Comparison of ENCODE assay signal across 9 mouse cellular contexts in genomic region chr1:92935977-92936376, GRCm38 (mm10). TPM values are rescaled to one million over a fixed set of nuclear protein-coding genes. Genes with fewer than 3 reads are reported as not detected.
DNase-seq lines count a peak whose midpoint lies in the region; ATAC-seq and TF ChIP-seq lines count a peak whose summit lies in the region.
"Had no signal": no experiment of that assay in that cellular context is flagged by ENCODE, and none has a peak within 500 bp of the region (broad histone marks: within the 10 kb centered on the region; RNA-seq: fewer than 3 reads in every experiment).

No protein-coding gene starts in this region.

- no peak for DNase-seq in left cerebral cortex, adult 2 months (ENCODE audit: extremely low spot score in 1 of 2, low spot score in 2 of 2)
- DNase-seq in left cerebral cortex, postnatal 10 days (ENCODE audit: extremely low spot score in 1 of 2, low spot score in 2 of 2), result no peak
- no peak for DNase-seq in embryonic facial prominence, embryonic 14.5 days (ENCODE audit: low spot score)
- no peak for DNase-seq in limb, embryonic 10.5 days (ENCODE audit: low spot score)
- DNase-seq in embryo, embryonic 11 days, result no peak
- DNase-seq in gastrocnemius, postnatal 10 days, result no peak
- no peak for DNase-seq in natural killer cell, adult 2 months (ENCODE audit: low spot score in 2 of 2)
- DNase-seq: lung, adult 2 months had no signal

- H3K4me1 ChIP-seq in embryonic facial prominence, embryonic 14.5 days (ENCODE audit: control insufficient read depth, insufficient read depth, low read length), result 0 out of 2 replicates have a peak, but pooled peaks cover 14% of the 10 kb centered on the region
- H3K4me1 ChIP-seq in limb, embryonic 10.5 days, result peaks cover 22% of the 10 kb centered on the region
- peaks cover 35% of the 10 kb centered on the region for H3K4me1 ChIP-seq in neural tube, embryonic 13.5 days (replicated peaks)

- H3K4me2 ChIP-seq in embryonic facial prominence, embryonic 14.5 days (ENCODE audit: low read depth, low read length), result peak overlapping the region; percentile 57
- H3K4me2 ChIP-seq in neural tube, embryonic 13.5 days, result peak overlapping the region; percentile 85

- peaks cover 15% of the 10 kb centered on the region; the same call in 1 of the 2 replicates for H3K9me3 ChIP-seq in embryonic facial prominence, embryonic 14.5 days (ENCODE audit: control insufficient read depth, low read length)
- 0 out of 2 replicates have a peak, but pooled peaks cover 2% of the 10 kb centered on the region for H3K9me3 ChIP-seq in limb, embryonic 10.5 days (replicated peaks)
- H3K9me3 ChIP-seq in neural tube, embryonic 13.5 days, result no peaks in the 10 kb centered on the region

- 72% methylated on average over 2 of the region's 2 CpGs for WGBS in embryonic facial prominence, embryonic 14.5 days
- WGBS in limb, embryonic 10.5 days, result 77% methylated on average over 2 of the region's 2 CpGs
- WGBS in neural tube, embryonic 13.5 days, result 50% methylated on average over 2 of the region's 2 CpGs

- no peak overlapping the region for H3K27ac ChIP-seq in left cerebral cortex, adult 2 months
- no peak overlapping the region for H3K27ac ChIP-seq in embryonic facial prominence, embryonic 14.5 days (replicated peaks; ENCODE audit: low read depth, low read length)
- no peak overlapping the region for H3K27ac ChIP-seq in limb, embryonic 10.5 days
- H3K27ac ChIP-seq in neural tube, embryonic 13.5 days (replicated peaks), result no peak overlapping the region

- ATAC-seq in embryonic facial prominence, embryonic 14.5 days (ENCODE audit: low read depth), result no peak
- no peak for ATAC-seq in neural tube, embryonic 13.5 days (ENCODE audit: low read depth)

- H3K27me3 ChIP-seq in embryonic facial prominence, embryonic 14.5 days (replicated peaks; ENCODE audit: control insufficient read depth, insufficient read depth, low read length), result no peaks in the 10 kb centered on the region
- no peaks in the 10 kb centered on the region for H3K27me3 ChIP-seq in limb, embryonic 10.5 days (ENCODE audit: low read depth, poor library complexity, severe bottlenecking)
- H3K27me3 ChIP-seq in neural tube, embryonic 13.5 days, result no peaks in the 10 kb centered on the region

- intact Hi-C loops in left cerebral cortex, adult 2 months (cut with DNase I), result no loop called here
- intact Hi-C loops in left cerebral cortex, postnatal 10 days (cut with DNase I), result no loop called here

- H3K9ac ChIP-seq in embryonic facial prominence, embryonic 14.5 days (ENCODE audit: low read depth, low read length), result peak overlapping the region; percentile 83
- peak overlapping the region; percentile 90 for H3K9ac ChIP-seq in neural tube, embryonic 13.5 days

- H3K36me3 ChIP-seq in embryonic facial prominence, embryonic 14.5 days (ENCODE audit: control insufficient read depth, insufficient read depth, low read length), result peaks cover 34% of the 10 kb centered on the region
- peaks cover 39% of the 10 kb centered on the region for H3K36me3 ChIP-seq in limb, embryonic 10.5 days
- H3K36me3 ChIP-seq in neural tube, embryonic 13.5 days, result peaks cover 33% of the 10 kb centered on the region

- H3K4me3 ChIP-seq in left cerebral cortex, adult 2 months, result peak overlapping the region; percentile 88
- peak overlapping the region; percentile 87; the same call in 1 of the 2 replicates for H3K4me3 ChIP-seq in embryonic facial prominence, embryonic 14.5 days (ENCODE audit: low read depth, low read length)
- peak overlapping the region; percentile 87 for H3K4me3 ChIP-seq in limb, embryonic 10.5 days
- H3K4me3 ChIP-seq in neural tube, embryonic 13.5 days, result peak overlapping the region; percentile 83

- TF ChIP-seq CTCF in left cerebral cortex, adult 2 months (IDR thresholded peaks at IDR 0.05), result no peak; the same call in 1 of the 2 replicates

RNA-seq across cellular contexts. Expression of gene Capn10, which starts 1.8 kb away (rescaled TPM):
- total RNA-seq in left cerebral cortex, adult 2 months (2021), result 10 to 100 TPM; 39.0 to 40.1 TPM
- total RNA-seq in left cerebral cortex, postnatal 10 days (2021), result 10 to 100 TPM; 50.3 to 51.0 TPM
- 24.4 and 28.2 TPM in 2 replicates for polyA plus RNA-seq in embryonic facial prominence, embryonic 14.5 days (2014; fragmentation: Nextera tagmentation; extraction: Ambion mirVana)
- polyA plus RNA-seq in limb, embryonic 10.5 days (2016; fragmentation: Nextera tagmentation; extraction: Ambion mirVana), result 38.4 and 42.1 TPM in 2 replicates
- 55.3 and 55.7 TPM in 2 replicates for polyA plus RNA-seq in neural tube, embryonic 13.5 days (2015; fragmentation: Nextera tagmentation; extraction: Ambion mirVana)
- 1 to 10 TPM; 5.5 to 7.9 TPM for total RNA-seq in gastrocnemius, postnatal 10 days (2021)

RNA-seq across cellular contexts. Expression of gene Gpr35, which starts 14.7 kb away (rescaled TPM):
- total RNA-seq in left cerebral cortex, adult 2 months (2021), result 1 to 10 TPM in 1 of 2 experiments, under 1 TPM in 1; 0.16 to 1.1 TPM
- total RNA-seq in left cerebral cortex, postnatal 10 days (2021), result under 1 TPM; 0.11 to 0.22 TPM
- 0.52 and 1.5 TPM in 2 replicates for polyA plus RNA-seq in embryonic facial prominence, embryonic 14.5 days (2014; fragmentation: Nextera tagmentation; extraction: Ambion mirVana)
- polyA plus RNA-seq in limb, embryonic 10.5 days (2016; fragmentation: Nextera tagmentation; extraction: Ambion mirVana), result 0.13 and 0.35 TPM in 2 replicates
- 0.23 and 0.60 TPM in 2 replicates for polyA plus RNA-seq in neural tube, embryonic 13.5 days (2015; fragmentation: Nextera tagmentation; extraction: Ambion mirVana)
- total RNA-seq in gastrocnemius, postnatal 10 days (2021), result under 1 TPM; 0.12 to 0.56 TPM

RNA-seq across cellular contexts. Expression of gene Rnpepl1, which starts 25.4 kb away (rescaled TPM):
- total RNA-seq in left cerebral cortex, adult 2 months (2021), result 10 to 100 TPM; 30.2 to 37.4 TPM
- total RNA-seq in left cerebral cortex, postnatal 10 days (2021), result 10 to 100 TPM; 41.5 to 41.7 TPM
- polyA plus RNA-seq in embryonic facial prominence, embryonic 14.5 days (2014; fragmentation: Nextera tagmentation; extraction: Ambion mirVana), result 32.9 and 33.9 TPM in 2 replicates
- 29.6 and 31.8 TPM in 2 replicates for polyA plus RNA-seq in limb, embryonic 10.5 days (2016; fragmentation: Nextera tagmentation; extraction: Ambion mirVana)
- polyA plus RNA-seq in neural tube, embryonic 13.5 days (2015; fragmentation: Nextera tagmentation; extraction: Ambion mirVana), result 30.2 and 38.4 TPM in 2 replicates
- 10 to 100 TPM; 61.4 to 62.3 TPM for total RNA-seq in gastrocnemius, postnatal 10 days (2021)

RNA-seq across cellular contexts. Expression of gene Dusp28, which starts 29.2 kb away (rescaled TPM):
- total RNA-seq in left cerebral cortex, adult 2 months (2021), result 10 to 100 TPM; 15.8 to 16.2 TPM
- total RNA-seq in left cerebral cortex, postnatal 10 days (2021), result 1 to 10 TPM; 7.1 to 7.2 TPM
- 7.0 and 7.2 TPM in 2 replicates for polyA plus RNA-seq in embryonic facial prominence, embryonic 14.5 days (2014; fragmentation: Nextera tagmentation; extraction: Ambion mirVana)
- polyA plus RNA-seq in limb, embryonic 10.5 days (2016; fragmentation: Nextera tagmentation; extraction: Ambion mirVana), result 8.8 TPM in 2 replicates
- polyA plus RNA-seq in neural tube, embryonic 13.5 days (2015; fragmentation: Nextera tagmentation; extraction: Ambion mirVana), result 14.0 and 15.5 TPM in 2 replicates
- 10 to 100 TPM; 21.6 to 25.5 TPM for total RNA-seq in gastrocnemius, postnatal 10 days (2021)

RNA-seq across cellular contexts. Expression of gene Ankmy1, which starts 33.3 kb away (rescaled TPM):
- total RNA-seq in left cerebral cortex, adult 2 months (2021), result under 1 TPM; 0.29 to 0.37 TPM
- total RNA-seq in left cerebral cortex, postnatal 10 days (2021), result under 1 TPM in 1 of 2 experiments, not detected in 1; 0.17 TPM
- polyA plus RNA-seq in embryonic facial prominence, embryonic 14.5 days (2014; fragmentation: Nextera tagmentation; extraction: Ambion mirVana), result 0.68 and 0.73 TPM in 2 replicates
- 0.29 and 0.36 TPM in 2 replicates for polyA plus RNA-seq in limb, embryonic 10.5 days (2016; fragmentation: Nextera tagmentation; extraction: Ambion mirVana)
- polyA plus RNA-seq in neural tube, embryonic 13.5 days (2015; fragmentation: Nextera tagmentation; extraction: Ambion mirVana), result 0.70 and 0.74 TPM in 2 replicates
- total RNA-seq in gastrocnemius, postnatal 10 days (2021), result under 1 TPM; 0.27 to 0.28 TPM

Comparison
In these comparisons a context has a peak if more than half of its experiments do, and no peak if none do; other contexts are left out.
1. RNA of gene Capn10, which starts 1.8 kb away (total RNA-seq): 50.3 to 51.0 TPM in left cerebral cortex, postnatal 10 days and 39.0 to 40.1 TPM in left cerebral cortex, adult 2 months; 5.5 to 7.9 TPM in gastrocnemius, postnatal 10 days; every median in the first group is over 4 times any median in the second.
2. Peak in every context shown above with its lines, with median percentiles within 50 percentile points of each other: H3K4me3 ChIP-seq.